8 mouse cellular contexts compared by ENCODE assay signal in the genomic region with DNA sequence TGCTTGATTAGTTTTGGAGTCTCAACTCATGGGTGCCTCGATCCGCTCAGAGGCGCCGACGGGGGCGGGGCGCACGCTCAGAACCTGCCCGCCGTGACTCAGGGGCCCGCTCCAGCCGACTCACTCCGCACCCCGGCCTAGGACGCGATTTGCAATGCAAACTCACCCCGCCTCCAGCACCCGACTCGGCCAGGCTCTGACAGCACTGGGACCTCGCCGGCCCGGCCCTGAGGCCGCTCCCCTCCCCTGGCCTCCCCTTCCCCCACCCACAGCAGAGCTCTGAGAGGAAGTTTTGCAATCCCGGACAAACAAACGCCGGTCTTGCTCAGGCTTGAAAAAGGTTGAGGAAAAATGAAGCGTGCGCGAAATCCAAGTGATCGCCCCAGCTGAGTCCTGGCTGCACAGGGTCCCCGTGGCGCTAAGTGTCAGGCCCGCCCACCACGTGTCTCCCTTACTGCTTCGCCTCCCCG. TPM values are rescaled to one million over a fixed set of nuclear protein-coding genes. Genes with fewer than 3 reads are reported as not detected.
A peak's percentile ranks its signal among the peaks of the same experiment; 100 is the strongest.
DNase-seq lines count a peak whose midpoint lies in the region; ATAC-seq and TF ChIP-seq lines count a peak whose summit lies in the region.

No protein-coding gene starts in this region.

- H3K36me3 ChIP-seq in forebrain, embryonic 11.5 days (ENCODE audit: control insufficient read depth, insufficient read depth, low read length) = no peaks in the 10 kb centered on the region
- no peaks in the 10 kb centered on the region for H3K36me3 ChIP-seq in lung, embryonic 14.5 days (ENCODE audit: insufficient read depth)
- H3K36me3 ChIP-seq in stomach, embryonic 14.5 days (ENCODE audit: control insufficient read depth, insufficient read depth, low read length) = no peaks in the 10 kb centered on the region

- peaks cover 7% of the 10 kb centered on the region; the same call in 1 of the 2 replicates for H3K4me1 ChIP-seq in forebrain, embryonic 11.5 days (replicated peaks; ENCODE audit: control insufficient read depth, insufficient read depth, low read length)
- H3K4me1 ChIP-seq in lung, embryonic 14.5 days (ENCODE audit: insufficient read depth) = no peaks in the 10 kb centered on the region
- peaks cover 13% of the 10 kb centered on the region; the same call in 1 of the 2 replicates for H3K4me1 ChIP-seq in stomach, embryonic 14.5 days (ENCODE audit: control insufficient read depth, insufficient read depth, low read length)

- under 1% methylated on average over 36 of the region's 36 CpGs for WGBS in forebrain, embryonic 11.5 days
- WGBS in lung, embryonic 14.5 days = under 1% methylated on average over 36 of the region's 36 CpGs
- under 1% methylated on average over 36 of the region's 36 CpGs for WGBS in stomach, embryonic 14.5 days

- no peaks in the 10 kb centered on the region for H3K9me3 ChIP-seq in forebrain, embryonic 11.5 days (ENCODE audit: control insufficient read depth, low read length)
- H3K9me3 ChIP-seq in lung, embryonic 14.5 days (ENCODE audit: low read depth, low read length) = no peaks in the 10 kb centered on the region
- no peaks in the 10 kb centered on the region for H3K9me3 ChIP-seq in stomach, embryonic 14.5 days (ENCODE audit: control insufficient read depth, low read depth, low read length)

- ATAC-seq in forebrain, embryonic 11.5 days (replicated peaks; ENCODE audit: low FRiP score) = peak; percentile 25; the same call in 1 of the 2 replicates
- peak; percentile 67 for ATAC-seq in lung, embryonic 14.5 days (ENCODE audit: insufficient read depth)
- peak; percentile 80 for ATAC-seq in stomach, embryonic 14.5 days (ENCODE audit: insufficient number of reproducible peaks, insufficient read depth, low FRiP score, low read depth)

- H3K4me2 ChIP-seq in forebrain, embryonic 11.5 days (ENCODE audit: low read depth, low read length, severe bottlenecking) = peak overlapping the region; percentile 50
- peak overlapping the region; percentile 95 for H3K4me2 ChIP-seq in lung, embryonic 14.5 days
- H3K4me2 ChIP-seq in stomach, embryonic 14.5 days (replicated peaks; ENCODE audit: low read depth, low read length) = peak overlapping the region; percentile 97

- H3K27ac ChIP-seq in forebrain, embryonic 11.5 days (ENCODE audit: low read depth, low read length) = no peak overlapping the region
- no peak overlapping the region for H3K27ac ChIP-seq in lung, embryonic 14.5 days (ENCODE audit: low read depth)
- H3K27ac ChIP-seq in stomach, embryonic 14.5 days (ENCODE audit: low read length) = no peak overlapping the region

- peak; percentile 6 to 9 for DNase-seq in cerebellum, postnatal 14 days
- no peak for DNase-seq in cerebellum, adult 11 months
- peak; percentile 83 for DNase-seq in ZHBTc4 (ENCODE audit: low read depth, low spot score)
- peak; percentile 70 for DNase-seq in forebrain, embryonic 11.5 days (ENCODE audit: low spot score)
- peak; percentile 16 for DNase-seq in induced T-regulatory cell, adult 2 months (ENCODE audit: low read depth)
- peak; percentile 66 for DNase-seq in lung, embryonic 14.5 days
- DNase-seq in adipocyte (ENCODE audit: low spot score) = no peak

- no peak overlapping the region for H3K9ac ChIP-seq in forebrain, embryonic 11.5 days (ENCODE audit: low read length)
- peak overlapping the region; percentile 43 for H3K9ac ChIP-seq in lung, embryonic 14.5 days
- peak overlapping the region; percentile 14; the same call in 1 of the 2 replicates for H3K9ac ChIP-seq in stomach, embryonic 14.5 days (replicated peaks; ENCODE audit: low read depth, low read length)

- H3K4me3 ChIP-seq in forebrain, embryonic 11.5 days (ENCODE audit: low read depth, low read length) = peak overlapping the region; percentile 19
- peak overlapping the region; percentile 42 for H3K4me3 ChIP-seq in lung, embryonic 14.5 days (ENCODE audit: low read depth, low read length)
- H3K4me3 ChIP-seq in stomach, embryonic 14.5 days (ENCODE audit: low read depth, low read length) = peak overlapping the region; percentile 38

- no peak for TF ChIP-seq CTCF in lung, embryonic 14.5 days (IDR thresholded peaks at IDR 0.05; ENCODE audit: low read depth)

- peaks cover 67% of the 10 kb centered on the region for H3K27me3 ChIP-seq in forebrain, embryonic 11.5 days (ENCODE audit: control insufficient read depth, insufficient read depth, low read length)
- H3K27me3 ChIP-seq in lung, embryonic 14.5 days (ENCODE audit: insufficient read depth, low read length) = peaks cover 82% of the 10 kb centered on the region
- H3K27me3 ChIP-seq in stomach, embryonic 14.5 days (ENCODE audit: control insufficient read depth, insufficient read depth, low read length) = peaks cover 33% of the 10 kb centered on the region

RNA-seq across cellular contexts. Expression of a gene that starts 1.6 kb away (rescaled TPM):
- polyA plus RNA-seq in forebrain, embryonic 11.5 days (2014; fragmentation: Nextera tagmentation; extraction: Ambion mirVana) = 0.12 and 0.49 TPM in 2 replicates
- 2.2 and 3.3 TPM in 2 replicates for polyA plus RNA-seq in lung, embryonic 14.5 days (2014; fragmentation: Nextera tagmentation; extraction: Ambion mirVana)
- polyA plus RNA-seq in stomach, embryonic 14.5 days (2014; fragmentation: Nextera tagmentation; extraction: Ambion mirVana) = 3.9 and 4.6 TPM in 2 replicates

RNA-seq across cellular contexts. Expression of a gene that starts 36.5 kb away (rescaled TPM):
- polyA plus RNA-seq in forebrain, embryonic 11.5 days (2014; fragmentation: Nextera tagmentation; extraction: Ambion mirVana) = 18.7 and 19.8 TPM in 2 replicates
- 0.55 and 0.84 TPM in 2 replicates for polyA plus RNA-seq in lung, embryonic 14.5 days (2014; fragmentation: Nextera tagmentation; extraction: Ambion mirVana)
- polyA plus RNA-seq in stomach, embryonic 14.5 days (2014; fragmentation: Nextera tagmentation; extraction: Ambion mirVana) = 3.2 and 3.7 TPM in 2 replicates

RNA-seq across cellular contexts. Expression of a gene that starts 37.4 kb away (rescaled TPM):
- polyA plus RNA-seq in forebrain, embryonic 11.5 days (2014; fragmentation: Nextera tagmentation; extraction: Ambion mirVana) = 4.2 and 5.3 TPM in 2 replicates
- 1.1 and 2.1 TPM in 2 replicates for polyA plus RNA-seq in lung, embryonic 14.5 days (2014; fragmentation: Nextera tagmentation; extraction: Ambion mirVana)
- polyA plus RNA-seq in stomach, embryonic 14.5 days (2014; fragmentation: Nextera tagmentation; extraction: Ambion mirVana) = 1.3 and 1.6 TPM in 2 replicates

Comparison
In these comparisons a context has a peak if more than half of its experiments do, and no peak if none do; other contexts are left out.
1. DNase-seq: peak in cerebellum, postnatal 14 days (2 of 2), ZHBTc4 (single experiment), forebrain, embryonic 11.5 days (single experiment), induced T-regulatory cell, adult 2 months (single experiment) and lung, embryonic 14.5 days (single experiment); none in cerebellum, adult 11 months (single experiment) and adipocyte (single experiment).
2. ATAC-seq: peak in every context shown above with its lines; median percentile 80 in stomach, embryonic 14.5 days; 67 in lung, embryonic 14.5 days; 25 in forebrain, embryonic 11.5 days.
3. Peak in every context shown above with its lines, with median percentiles within 50 percentile points of each other: H3K4me2 ChIP-seq and H3K4me3 ChIP-seq.